Mouse (Mus musculus) bone marrow macrophage, adult 2 months (primary cell): ENCODE data around the gene Zfp768. TPM values are rescaled to one million over a fixed set of nuclear protein-coding genes. Genes with fewer than 3 reads are reported as not detected.
"Not testable (repeated sequence)": the region's sequence is repeated elsewhere in the genome, so short reads cannot be mapped to it uniquely, and the experiment has no call there.

Experiments
- H3K27ac ChIP-seq: 2 replicates; pipeline ENCODE4 v1.5.1; 2012; ENCODE audit warnings: low read depth, low read length; ENCODE audit not compliant: insufficient read depth
- H3K4me1 ChIP-seq: 2 replicates; pipeline ENCODE4 v1.6.1; 2012; ENCODE audit warnings: low read length; ENCODE audit not compliant: control insufficient read depth, insufficient read depth
- H3K4me3 ChIP-seq: 2 replicates; pipeline ENCODE4 v1.5.1; 2012; ENCODE audit warnings: mild to moderate bottlenecking, low read length, moderate library complexity; ENCODE audit not compliant: insufficient read depth
- CTCF ChIP-seq: IDR thresholded peaks from 2 replicates; pipeline ENCODE4 v1.5.1; 2012; ENCODE audit warnings: low read depth, mild to moderate bottlenecking, low read length, moderate library complexity
- POLR2A ChIP-seq: IDR thresholded peaks from 2 replicates; pipeline ENCODE4 v1.6.1; 2012; ENCODE audit warnings: mild to moderate bottlenecking, low read depth, low read length, borderline replicate concordance
- polyA plus RNA-seq: library from polyadenylated mRNA; stranded (reverse); fragments of >200 nt; gene quantifications from 2 replicates; pipeline ENCODE4 v1.2.4, GENCODE M21; 2012; ENCODE audit not compliant: missing spikeins, insufficient read depth, insufficient read length

The Zfp768 gene
- polyA plus RNA-seq, 1 experiment, result 16.2 TPM

DNA sequence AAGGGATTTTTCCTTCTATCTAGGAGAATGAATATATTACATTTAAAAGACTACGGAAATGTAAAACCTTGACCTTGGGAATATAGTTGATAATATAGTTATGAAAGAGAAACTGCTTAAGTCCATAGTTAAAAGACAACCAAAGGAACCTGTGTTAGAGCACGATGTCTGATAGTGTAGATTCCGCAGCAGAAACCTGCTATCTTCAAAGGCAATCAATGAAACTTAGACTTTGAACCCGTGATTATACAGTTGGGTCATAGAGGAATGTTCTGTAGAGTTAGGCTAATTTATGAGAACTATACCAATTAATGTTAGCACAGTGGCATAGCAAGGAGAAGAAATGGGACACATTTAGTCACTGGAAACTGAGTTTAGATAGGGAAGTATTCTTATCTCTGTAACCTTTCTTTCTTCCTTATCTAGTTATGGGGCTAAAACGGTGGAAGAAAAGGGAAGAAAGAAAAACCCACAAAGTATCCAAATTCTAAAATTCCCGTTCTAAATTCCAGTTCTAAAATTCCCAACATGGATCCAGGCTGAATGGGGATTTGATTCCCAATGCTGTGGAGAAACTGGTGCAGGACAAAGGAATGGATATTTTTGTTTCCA, 33.0 kb upstream of the Zfp768 start:
- no peak overlapping the region for H3K4me3 ChIP-seq
- no peak overlapping the region for H3K27ac ChIP-seq
- H3K4me1 ChIP-seq, result 0 out of 2 replicates have a peak, but pooled peaks cover 3% of the 10 kb centered on the region
- TF ChIP-seq CTCF, result no peak
- TF ChIP-seq POLR2A, result no peak

DNA sequence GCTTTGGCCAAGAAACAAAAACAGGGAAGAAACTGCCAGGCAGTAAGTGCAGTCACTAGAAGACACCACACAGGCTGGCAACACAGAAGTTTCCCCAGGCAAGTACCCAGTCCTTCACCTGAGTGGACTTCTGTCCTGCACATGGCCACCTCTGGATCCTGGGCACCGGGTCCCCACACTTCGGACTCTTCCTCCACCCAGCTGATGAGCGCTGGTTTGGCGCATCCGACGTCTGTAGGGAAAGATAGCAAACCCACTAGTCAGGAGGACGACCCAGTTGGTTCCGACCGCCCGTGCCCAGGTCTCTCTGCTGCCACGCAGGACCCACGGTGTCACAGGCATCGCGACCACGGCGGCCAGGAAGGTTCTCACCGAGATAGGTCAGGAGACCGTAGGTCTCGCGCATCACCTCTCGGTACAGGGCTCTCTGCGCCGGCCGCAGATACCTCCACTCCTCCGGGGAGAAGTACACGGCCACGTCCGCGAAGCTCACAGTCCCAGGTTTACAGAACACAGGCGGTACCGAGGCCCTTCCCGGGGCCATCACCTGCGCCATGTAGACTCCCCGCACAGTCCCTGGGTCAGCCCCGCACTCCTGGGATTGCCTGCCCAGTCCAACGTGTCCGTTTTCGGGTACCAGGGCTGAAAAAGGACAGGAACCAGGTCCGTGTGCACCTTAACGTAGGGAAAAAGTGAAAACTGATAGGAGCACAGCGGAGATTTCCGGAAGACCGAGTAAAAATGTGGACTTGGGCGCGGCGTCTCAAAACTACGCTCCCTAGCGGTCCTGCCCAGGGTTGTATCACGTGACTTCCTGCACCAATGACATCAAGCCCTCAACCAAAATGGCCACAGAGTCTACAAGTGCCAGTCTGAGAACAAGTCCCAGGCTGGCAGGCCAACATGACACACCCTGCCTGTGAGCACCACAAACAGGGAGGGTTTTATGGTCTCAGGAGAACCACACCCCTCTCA, 30.2 kb upstream of the Zfp768 start, which contains the start of gene Zfp747:
Gene Zfp747, minus strand, starts transcription at position 780 of the 975 bp plus-strand sequence.
- H3K4me1 ChIP-seq, result not testable (repeated sequence)
- Histone ChIP-seq H3K4me3 (peak within 1 kb of the TSS; percentile 86), H3K27ac (peak within 1 kb of the TSS; percentile 67)

DNA sequence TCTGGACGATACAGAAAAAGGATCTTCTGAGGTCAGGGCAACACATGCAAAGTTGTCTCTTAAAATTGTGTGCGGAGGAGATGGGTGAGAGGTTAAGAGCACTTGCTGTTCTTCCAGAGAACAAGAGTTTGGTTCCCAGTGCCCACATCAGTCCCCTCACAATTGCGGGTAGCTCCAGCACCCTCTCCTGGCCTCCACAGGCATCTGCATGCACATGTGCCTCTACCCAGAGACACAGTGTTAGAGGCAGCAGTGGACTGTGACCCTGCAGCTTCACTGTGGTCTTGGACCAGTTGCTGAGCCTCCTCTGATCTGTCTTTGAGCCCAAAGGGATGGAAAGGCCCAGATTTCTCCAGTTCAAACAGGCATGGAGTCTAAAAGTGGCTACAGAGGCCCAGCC, 26.5 kb upstream of the Zfp768 start:
- H3K4me3 ChIP-seq, H3K4me1 ChIP-seq, H3K27ac ChIP-seq: not testable (repeated sequence)

DNA sequence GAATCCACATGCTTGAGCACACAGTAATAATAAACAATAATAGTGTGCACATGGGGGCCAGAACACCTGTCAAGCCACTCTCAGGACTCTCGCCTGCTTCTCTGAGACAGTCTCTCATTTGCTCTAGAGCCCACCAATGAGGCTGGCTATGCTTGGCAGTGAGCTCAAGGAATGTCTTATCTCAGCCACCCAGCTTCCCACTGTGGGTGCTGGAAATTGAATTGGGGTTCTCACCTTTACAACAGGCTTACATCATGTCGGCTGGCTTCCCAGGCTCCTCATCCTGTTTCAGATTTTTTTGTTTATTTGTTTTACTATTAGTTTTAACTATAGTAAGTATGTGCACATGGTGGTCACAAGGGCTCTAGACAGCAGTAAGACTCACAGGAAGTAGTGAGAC, 25.8 kb upstream of the Zfp768 start:
- TF ChIP-seq CTCF (no peak), POLR2A (no peak)
- Histone ChIP-seq H3K4me3 (no peak overlapping the region), H3K4me1 (0 out of 2 replicates have a peak, but pooled peaks cover 3% of the 10 kb centered on the region), H3K27ac (no peak overlapping the region)

DNA sequence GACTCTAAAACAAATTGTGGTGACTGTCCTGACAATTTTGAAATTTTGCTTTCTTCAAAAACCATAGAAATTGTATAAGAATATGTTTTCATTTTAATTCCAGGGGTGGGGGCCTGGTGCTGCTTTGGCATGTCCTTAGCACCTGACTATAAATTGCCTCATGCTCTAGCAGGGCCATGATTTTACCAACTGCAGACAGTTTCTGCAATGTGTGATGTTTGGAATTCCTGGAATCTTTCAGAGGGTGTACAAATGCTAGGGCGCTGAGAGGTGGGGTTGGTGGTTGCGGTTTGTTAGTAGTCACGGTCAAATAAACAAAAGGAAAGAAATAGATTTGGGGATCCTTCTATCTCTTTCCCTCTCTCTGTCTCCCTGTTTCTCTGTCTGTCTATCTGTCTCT, 20.9 kb upstream of the Zfp768 start:
- no peak for TF ChIP-seq POLR2A
- TF ChIP-seq CTCF, result no peak
- Histone ChIP-seq H3K4me1 (no peaks in the 10 kb centered on the region), H3K4me3 (no peak overlapping the region)

DNA sequence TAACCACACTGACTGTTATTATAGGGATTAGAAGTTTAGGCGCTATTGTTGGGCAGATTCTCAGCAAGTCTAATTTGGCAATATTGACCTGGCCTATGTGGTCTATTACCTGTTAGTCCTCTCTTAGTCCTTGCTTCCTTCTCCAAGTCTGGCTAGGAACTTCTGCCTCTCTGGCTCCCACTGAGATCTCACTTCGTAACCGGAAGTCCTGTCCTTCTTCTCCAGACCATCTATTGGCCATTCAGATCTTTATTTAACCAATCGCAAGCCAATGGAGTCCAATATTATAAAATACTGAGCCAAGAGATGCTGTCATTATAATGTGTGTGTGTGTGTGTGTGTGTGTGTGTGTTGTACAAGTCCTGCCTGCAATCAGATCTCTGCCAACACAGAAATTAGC, 18.8 kb upstream of the Zfp768 start:
- Histone ChIP-seq H3K27ac (no peak overlapping the region), H3K4me1 (no peaks in the 10 kb centered on the region), H3K4me3 (no peak overlapping the region)
- TF ChIP-seq CTCF, result no peak
- no peak for TF ChIP-seq POLR2A

More for the DNA sequence above, 20.9 kb upstream of the Zfp768 start:
- H3K27ac ChIP-seq, result no peak overlapping the region

DNA sequence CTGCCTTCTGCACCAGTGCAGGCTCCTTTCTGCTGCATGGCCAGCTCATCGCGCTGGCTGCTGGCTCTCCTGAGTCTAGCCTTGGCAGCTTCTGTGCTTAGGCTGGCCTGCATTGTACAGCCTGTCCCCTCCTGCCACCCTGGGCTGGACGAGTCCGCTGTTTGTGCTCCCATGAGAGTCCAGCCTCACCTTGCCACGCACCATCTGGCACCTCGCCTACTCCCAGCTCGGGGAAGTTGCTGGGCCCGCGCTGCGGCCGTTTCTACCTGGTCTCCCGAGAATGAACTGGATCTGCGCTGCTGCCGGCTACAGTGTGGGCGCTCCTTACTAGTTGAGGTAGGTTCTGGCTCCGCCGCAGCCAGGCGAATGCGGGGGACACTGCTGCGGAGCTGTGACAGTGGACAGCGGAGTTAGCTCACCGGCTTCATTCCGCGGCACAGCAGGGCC, 18.1 kb upstream of the Zfp768 start:
- TF ChIP-seq POLR2A (no peak), CTCF (no peak)
- H3K4me3 ChIP-seq, result no peak overlapping the region
- no peak overlapping the region for H3K27ac ChIP-seq
- H3K4me1 ChIP-seq, result no peaks in the 10 kb centered on the region

DNA sequence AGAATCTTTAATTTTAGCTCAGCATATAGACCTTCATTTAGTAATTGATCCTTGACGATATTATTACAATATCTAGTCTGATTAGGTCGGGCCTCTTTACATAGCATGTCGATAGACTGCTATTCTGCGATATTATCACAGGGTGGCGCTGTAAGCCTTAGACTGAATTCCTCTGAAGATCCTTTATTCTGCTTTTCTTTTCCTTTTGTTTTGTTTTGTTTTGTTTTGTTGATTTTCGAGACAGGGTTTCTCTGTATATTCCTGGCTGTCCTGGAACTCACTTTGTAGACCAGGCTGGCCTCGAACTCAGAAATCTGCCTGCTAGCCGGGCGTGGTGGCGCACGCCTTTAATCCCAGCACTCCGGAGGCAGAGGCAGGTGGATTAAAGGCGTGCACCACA, 17.0 kb upstream of the Zfp768 start:
- 0 out of 2 replicates have a peak, but pooled peaks have one; percentile 18 for TF ChIP-seq CTCF
- not testable (repeated sequence) for H3K27ac ChIP-seq, H3K4me3 ChIP-seq, H3K4me1 ChIP-seq

DNA sequence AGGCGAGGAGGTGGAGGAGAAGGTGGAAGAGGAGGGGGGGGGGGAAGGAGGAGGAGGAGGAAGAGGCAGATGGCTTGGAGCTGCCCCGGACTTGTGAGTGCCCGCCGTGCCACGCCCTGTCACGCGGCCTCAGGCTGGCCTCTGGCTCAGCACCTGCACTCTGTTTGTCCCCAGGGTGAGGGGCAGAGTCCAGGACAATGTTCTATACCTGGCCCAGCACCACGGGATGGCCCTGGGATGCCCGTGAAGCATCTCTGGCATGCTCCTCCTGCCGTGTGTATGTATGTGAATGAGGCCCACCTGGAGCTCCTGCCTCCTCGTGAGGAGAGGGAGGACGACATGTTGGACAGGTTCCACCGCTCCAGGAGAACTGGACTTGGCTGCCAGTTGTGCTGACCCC, 16.1 kb upstream of the Zfp768 start:
- no peak overlapping the region for H3K4me3 ChIP-seq

DNA sequence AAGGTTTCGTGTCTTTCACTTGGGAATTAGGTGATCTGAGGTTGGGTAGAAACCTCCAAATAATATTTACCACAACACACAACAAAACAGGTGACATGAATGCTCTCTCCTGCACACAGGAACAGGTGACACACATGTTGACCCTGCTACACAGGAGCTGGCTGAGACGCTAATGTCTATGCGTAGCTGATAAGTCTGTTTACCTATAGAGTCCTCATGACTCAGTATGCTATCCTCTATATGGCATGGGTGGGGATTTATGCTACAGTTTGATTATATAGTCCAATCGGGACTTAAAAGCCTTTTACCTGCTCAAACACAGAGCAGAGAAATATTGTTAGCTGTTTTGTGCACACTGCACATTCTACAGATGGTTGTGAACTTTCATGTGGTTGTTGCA, 14.9 kb upstream of the Zfp768 start:
- TF ChIP-seq CTCF (no peak), POLR2A (no peak)
- H3K4me3 ChIP-seq, result no peak overlapping the region
- H3K4me1 ChIP-seq, result peaks cover 2% of the 10 kb centered on the region; the same call in 1 of the 2 replicates
- H3K27ac ChIP-seq, result no peak overlapping the region

More for the DNA sequence above, 16.1 kb upstream of the Zfp768 start:
- Histone ChIP-seq H3K4me1 (no peaks in the 10 kb centered on the region), H3K27ac (no peak overlapping the region)
- no peak for TF ChIP-seq CTCF
- no peak for TF ChIP-seq POLR2A
